Mouse (Mus musculus) regulatory T cell (primary cell): ENCODE measurements at regions not wholly inside any gene's neighbourhood (a gene's known extent, or its start where the extent isn't known, plus 50 kb on each side); places are given as distances from the start of the nearest gene placed in this dataset.

Source experiments
- in situ Hi-C: fragments of 300-600 bp; cut with MboI, MseI; formaldehyde crosslinking; loops from one replicate; pipeline ENCODE4 v1.15.1; 2025; ENCODE audit warnings: high pct_unique_total_duplicates

DNA sequence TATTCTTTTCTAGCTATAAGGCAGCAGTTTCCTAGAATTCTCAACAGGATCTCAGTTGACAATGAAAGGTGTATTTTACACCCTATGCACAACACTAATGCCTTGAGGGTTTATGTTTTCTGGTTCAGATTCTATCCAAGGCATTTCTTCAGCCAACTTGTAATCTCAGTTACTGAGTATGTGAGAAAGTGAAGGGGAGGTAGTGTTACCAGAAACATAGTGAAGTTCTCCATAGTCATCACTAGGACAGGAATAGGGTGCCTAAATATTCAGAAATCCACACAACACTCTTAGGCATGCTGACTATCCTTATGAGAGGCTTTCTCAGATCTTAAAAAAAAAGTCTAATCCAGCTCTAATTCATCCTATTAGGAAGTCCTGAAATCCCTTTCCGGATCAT lies 1228.2 kb upstream of the Cntnap5a start:
- in situ Hi-C loops: no loop called here

DNA sequence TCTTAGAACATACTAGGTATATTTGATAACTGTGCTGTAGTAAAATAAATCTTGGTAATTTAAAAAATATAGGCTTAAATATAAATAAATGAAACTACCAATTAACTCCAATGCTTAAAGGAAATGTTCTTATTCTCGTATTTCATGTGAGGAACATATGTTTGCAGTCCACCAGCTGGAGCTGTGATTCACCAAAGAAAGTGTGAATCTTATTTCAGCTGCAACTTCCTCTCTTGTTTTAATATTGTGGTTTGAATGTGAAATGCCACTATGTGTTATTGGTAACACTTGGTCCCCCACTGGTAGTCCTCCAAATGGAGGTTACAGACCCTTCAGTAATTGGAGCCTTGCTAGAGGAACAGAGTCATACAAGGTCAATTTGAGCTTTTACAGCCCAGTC lies 1188.1 kb upstream of the Cntnap5a start:
- in situ Hi-C loops: no loop called here

DNA sequence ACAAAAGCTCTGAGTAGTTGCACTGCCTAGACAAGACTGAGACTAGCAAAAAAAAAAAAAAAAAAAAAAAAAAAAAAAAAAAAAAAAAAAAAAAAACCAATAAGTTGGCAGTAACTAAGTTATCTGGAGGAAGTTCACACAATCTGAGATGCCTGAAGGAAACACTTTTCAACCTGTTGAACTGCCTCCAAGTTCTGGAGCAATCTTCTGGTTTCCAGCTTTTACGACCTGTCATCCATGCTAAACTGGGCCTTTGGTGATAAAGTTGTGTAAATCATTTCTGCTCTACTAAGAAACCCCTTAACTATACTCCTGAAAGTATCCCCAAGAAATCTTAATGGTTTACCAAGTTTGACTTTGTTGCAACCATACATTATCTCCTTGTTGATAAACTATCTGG lies 1168.8 kb upstream of the Cntnap5a start:
- in situ Hi-C loops: loop anchor here (10.0 kb wide), 1 partner anchor 699 kb away; no protein-coding TSS in a partner anchor

DNA sequence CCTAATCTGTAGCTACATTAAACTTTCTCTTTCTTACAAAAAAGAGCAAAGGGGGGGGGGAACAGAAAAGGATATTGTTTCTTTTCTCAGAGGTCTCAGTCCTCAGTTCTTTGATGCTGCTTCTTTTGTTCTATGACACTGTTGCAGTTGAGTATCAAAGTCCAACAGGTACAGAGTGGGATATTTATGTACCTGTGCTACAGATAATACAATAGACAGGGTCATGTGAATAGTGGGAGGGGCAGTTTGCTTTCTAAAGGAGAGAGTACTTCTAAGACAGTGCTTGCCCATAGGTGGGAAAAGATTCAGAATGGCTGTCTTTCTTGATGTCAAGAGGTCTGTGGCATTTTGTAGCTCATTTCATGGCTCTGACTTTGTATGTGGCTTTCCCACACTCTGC lies 1164.7 kb upstream of the Cntnap5a start:
- in situ Hi-C loops: loop anchor here (10.0 kb wide), 1 partner anchor 695 kb away; no protein-coding TSS in a partner anchor

DNA sequence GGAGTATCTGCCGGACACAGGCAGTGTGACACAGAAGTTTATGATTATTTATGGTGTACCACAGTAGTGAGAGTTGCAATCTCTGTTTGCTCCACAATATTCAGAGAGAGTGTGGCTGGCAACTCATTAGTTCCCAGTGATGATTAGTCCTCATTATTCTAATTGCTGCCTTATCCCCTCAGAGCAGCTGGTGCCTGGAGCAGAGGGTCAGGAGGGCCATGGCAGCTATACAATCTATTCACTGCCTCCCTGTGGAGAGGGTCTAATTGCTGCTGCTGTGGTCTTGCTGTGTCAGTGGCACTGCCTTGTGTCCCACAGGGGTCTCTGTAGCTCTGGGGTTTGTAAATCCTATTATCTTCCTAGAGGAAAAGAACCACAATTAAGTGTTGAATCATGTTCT lies 1156.0 kb upstream of the Cntnap5a start:
- in situ Hi-C loops: no loop called here

DNA sequence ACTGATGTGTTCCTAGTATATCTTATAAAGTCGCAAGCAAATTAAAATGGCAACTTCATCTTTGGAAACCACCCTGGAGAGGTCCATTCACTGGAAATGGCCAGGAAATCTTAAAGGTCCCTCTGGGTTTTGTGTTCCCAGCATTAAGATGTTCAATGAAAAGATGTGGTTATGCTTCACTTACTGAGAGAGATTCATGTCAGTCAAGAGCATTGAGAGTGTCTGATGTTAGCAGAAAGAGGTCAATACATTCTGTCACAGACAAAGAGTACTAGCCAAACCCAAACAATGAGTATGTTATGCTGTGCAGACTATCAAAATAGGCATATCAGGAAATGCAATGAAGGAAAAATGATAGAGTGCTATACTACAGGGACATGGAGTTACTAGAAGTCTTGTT lies 1150.7 kb upstream of the Cntnap5a start:
- in situ Hi-C loops: no loop called here

DNA sequence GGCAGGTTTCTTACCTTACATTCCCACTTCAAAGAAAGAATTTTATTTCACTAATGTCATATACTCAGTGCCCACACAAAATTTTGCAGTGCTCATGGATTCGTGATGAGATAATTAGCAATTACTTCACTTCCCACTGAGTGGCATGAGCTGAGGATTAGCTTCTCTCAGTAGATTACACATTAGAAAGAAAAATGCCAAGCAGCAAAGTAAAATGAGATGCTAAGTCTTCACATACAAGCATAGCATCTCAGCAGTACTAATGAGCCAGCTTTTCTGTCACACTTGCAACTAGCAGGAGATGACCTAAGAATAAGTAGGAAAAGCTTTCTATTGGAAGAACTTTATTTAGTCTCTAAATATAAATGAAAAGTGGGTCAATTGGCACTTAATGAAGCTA lies 1137.6 kb upstream of the Cntnap5a start:
- in situ Hi-C loops: no loop called here

DNA sequence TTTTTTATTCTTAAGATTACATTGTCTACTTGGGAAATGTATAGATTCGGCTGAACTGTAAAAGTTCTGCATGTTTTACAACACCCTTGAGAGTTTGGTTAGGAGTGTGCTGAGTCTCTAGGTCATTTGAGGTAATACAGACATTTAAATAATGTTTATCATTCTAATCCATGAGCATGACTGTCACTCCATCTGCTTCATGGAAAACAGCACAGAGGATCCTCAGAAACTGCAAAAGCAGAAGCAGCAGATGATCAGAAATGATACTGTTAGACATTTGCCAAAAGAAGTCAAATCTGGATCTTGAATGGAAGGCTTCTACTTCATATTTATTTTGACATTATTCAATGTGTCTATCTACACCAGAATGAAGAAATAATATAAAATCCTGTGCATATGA lies 1131.8 kb upstream of the Cntnap5a start:
- in situ Hi-C loops: no loop called here

DNA sequence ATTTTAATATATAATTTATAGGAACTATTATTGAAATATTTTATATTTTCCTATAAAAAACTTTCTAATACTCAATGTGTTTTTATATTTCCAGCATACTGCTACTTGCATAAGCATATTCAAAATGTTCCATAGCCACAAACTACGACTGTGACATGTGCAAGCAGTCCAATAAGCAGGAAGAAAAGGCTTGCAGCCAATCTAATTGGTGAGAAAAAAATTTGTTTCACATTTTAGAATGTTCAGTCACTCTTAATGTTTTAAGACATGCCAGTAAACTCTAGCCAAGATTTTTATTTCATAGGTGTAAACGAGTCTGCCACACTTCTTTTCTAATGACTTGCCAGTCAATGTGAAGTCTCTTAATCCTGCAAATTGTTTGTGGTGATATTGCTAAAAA lies 1130.1 kb upstream of the Cntnap5a start:
- in situ Hi-C loops: no loop called here
